Mouse (Mus musculus) skeletal muscle tissue, adult 2 months (tissue): Measurements from ENCODE around the gene Scgb2b21.
"Not testable (repeated sequence)": the region's sequence is repeated elsewhere in the genome, so short reads cannot be mapped to it uniquely, and the experiment has no call there.

ENCODE experiments used
- DNase-seq: peaks from one replicate; pipeline ENCODE4 v3.0.0-alpha.2; 2012; ENCODE audit warnings: low read depth, low spot score

Gene Scgb2b21

GRCm38 (mm10) chr7:33520358-33520757 lies at the start of gene Scgb2b21:
Gene Scgb2b21, minus strand, starts transcription at chr7:33520458.
- no peak for DNase-seq

GRCm38 (mm10) chr7:33543420-33543819 lies 23.2 kb upstream of the Scgb2b21 start:
- DNase-seq: not testable (repeated sequence)
